In genomic region chr19:9023021-9023778, GRCm38 (mm10) we compare ENCODE assay signal across 8 mouse cellular contexts. TPM values are rescaled to one million over a fixed set of nuclear protein-coding genes. Genes with fewer than 3 reads are reported as not detected.
A peak's percentile ranks its signal among the peaks of the same experiment; 100 is the strongest.
DNase-seq lines count a peak whose midpoint lies in the region; ATAC-seq and TF ChIP-seq lines count a peak whose summit lies in the region.

No protein-coding gene starts in this region.

- H3K4me3 ChIP-seq in hindbrain, embryonic 15.5 days, result no peak overlapping the region
- H3K4me3 ChIP-seq in hindbrain, embryonic 13.5 days, result no peak overlapping the region
- H3K4me3 ChIP-seq in MEL (ENCODE audit: control insufficient read depth in 1 of 2, insufficient read depth in 1 of 2, low read depth in 2 of 2, low read length in 2 of 2), result no peak overlapping the region
- H3K4me3 ChIP-seq in embryonic fibroblast, embryonic 13.5 days (ENCODE audit: insufficient read depth, low read length), result no peak overlapping the region
- H3K4me3 ChIP-seq in limb, embryonic 14.5 days (replicated peaks; ENCODE audit: low read length), result no peak overlapping the region

- no peak for TF ChIP-seq CTCF in MEL (IDR thresholded peaks at IDR 0.05 in 2 of 3, conservative IDR thresholded peaks at IDR 0.05 in 1 of 3; ENCODE audit: control insufficient read depth in 1 of 3, insufficient read depth in 1 of 3, low read depth in 2 of 3, low read length in 3 of 3, poor library complexity in 1 of 3, severe bottlenecking in 1 of 3)
- no peak for TF ChIP-seq CTCF in embryonic fibroblast, embryonic 13.5 days (IDR thresholded peaks at IDR 0.05; ENCODE audit: borderline replicate concordance, insufficient read depth, low read length)

- peaks cover 18% of the 10 kb centered on the region for H3K4me1 ChIP-seq in hindbrain, embryonic 15.5 days (replicated peaks)
- H3K4me1 ChIP-seq in hindbrain, embryonic 13.5 days (replicated peaks), result peaks cover 14% of the 10 kb centered on the region
- peaks cover 0 to 12% of the 10 kb centered on the region in 2 experiments; a peak in 3 of 4 replicates for H3K4me1 ChIP-seq in MEL (ENCODE audit: control insufficient read depth in 1 of 2, insufficient read depth in 2 of 2, low read length in 2 of 2)
- H3K4me1 ChIP-seq in embryonic fibroblast, embryonic 13.5 days (ENCODE audit: control insufficient read depth, insufficient read depth, low read length), result peaks cover 9% of the 10 kb centered on the region; the same call in 1 of the 2 replicates
- no peaks in the 10 kb centered on the region for H3K4me1 ChIP-seq in limb, embryonic 14.5 days (ENCODE audit: control insufficient read depth, insufficient read depth, low read length)

- H3K9me3 ChIP-seq in hindbrain, embryonic 15.5 days, result no peaks in the 10 kb centered on the region
- H3K9me3 ChIP-seq in hindbrain, embryonic 13.5 days, result no peaks in the 10 kb centered on the region
- no peaks in the 10 kb centered on the region for H3K9me3 ChIP-seq in MEL (replicated peaks; ENCODE audit: insufficient read depth, low read length)
- no peaks in the 10 kb centered on the region for H3K9me3 ChIP-seq in limb, embryonic 14.5 days (ENCODE audit: control insufficient read depth, low read length)

- WGBS in hindbrain, embryonic 15.5 days, result 52% methylated on average over 11 of the region's 11 CpGs
- 60% methylated on average over 11 of the region's 11 CpGs for WGBS in hindbrain, embryonic 13.5 days
- 44% methylated on average over 11 of the region's 11 CpGs for WGBS in limb, embryonic 14.5 days

- TF ChIP-seq EP300 in MEL (IDR thresholded peaks at IDR 0.05; ENCODE audit: low read depth in 1 of 2, low read length in 2 of 2), result no peak

- no peak for DNase-seq in MEL (ENCODE audit: low read depth, low spot score)
- peak; percentile 38 for DNase-seq in heart, postnatal 4 days
- DNase-seq in limb, embryonic 14.5 days (ENCODE audit: low spot score), result peak; percentile 14
- peak; percentile 69 to 71 for DNase-seq in spleen, postnatal 36 days (ENCODE audit: low spot score in 2 of 2)
- DNase-seq in cerebellum, adult 9-10 months, result no peak

- TF ChIP-seq RAD21 in MEL (IDR thresholded peaks at IDR 0.05; ENCODE audit: low read depth, low read length), result no peak

- H3K27ac ChIP-seq in hindbrain, embryonic 15.5 days (replicated peaks), result 0 out of 2 replicates have a peak overlapping the region, but pooled peaks have one; percentile 1
- H3K27ac ChIP-seq in hindbrain, embryonic 13.5 days, result no peak overlapping the region
- H3K27ac ChIP-seq in MEL (ENCODE audit: control insufficient read depth, low read depth, low read length), result no peak overlapping the region
- peak overlapping the region; percentile 79 for H3K27ac ChIP-seq in embryonic fibroblast, embryonic 13.5 days (ENCODE audit: insufficient read depth, low read length)
- peak overlapping the region; percentile 28 for H3K27ac ChIP-seq in limb, embryonic 14.5 days (replicated peaks; ENCODE audit: low read depth, low read length)

- TF ChIP-seq POLR2A in MEL (IDR thresholded peaks at IDR 0.05; ENCODE audit: control insufficient read depth in 1 of 2, insufficient read depth in 1 of 2, low read depth in 1 of 2, low read length in 2 of 2, poor library complexity in 1 of 2), result no peak
- TF ChIP-seq POLR2A in embryonic fibroblast, embryonic 13.5 days (IDR thresholded peaks at IDR 0.05; ENCODE audit: low read depth, low read length), result no peak
- TF ChIP-seq POLR2A in limb, embryonic 14.5 days (IDR thresholded peaks at IDR 0.05; ENCODE audit: borderline replicate concordance, extremely low read depth, insufficient read depth, insufficient read length), result no peak

- H3K27me3 ChIP-seq in hindbrain, embryonic 15.5 days, result no peaks in the 10 kb centered on the region
- no peaks in the 10 kb centered on the region for H3K27me3 ChIP-seq in hindbrain, embryonic 13.5 days
- no peaks in the 10 kb centered on the region for H3K27me3 ChIP-seq in MEL (ENCODE audit: control insufficient read depth in 1 of 2, insufficient read depth in 2 of 2, low read length in 2 of 2)
- H3K27me3 ChIP-seq in limb, embryonic 14.5 days (ENCODE audit: control insufficient read depth, insufficient read depth, low read length), result no peaks in the 10 kb centered on the region

- H3K36me3 ChIP-seq in hindbrain, embryonic 15.5 days, result no peaks in the 10 kb centered on the region
- H3K36me3 ChIP-seq in hindbrain, embryonic 13.5 days, result no peaks in the 10 kb centered on the region
- peaks cover 0 to 4% of the 10 kb centered on the region in 2 experiments; a peak in 2 of 4 replicates for H3K36me3 ChIP-seq in MEL (ENCODE audit: control insufficient read depth in 1 of 2, insufficient read depth in 2 of 2, low read length in 2 of 2)
- H3K36me3 ChIP-seq in limb, embryonic 14.5 days (ENCODE audit: control insufficient read depth, insufficient read depth, low read length), result peaks cover 18% of the 10 kb centered on the region

- no peaks in the 10 kb centered on the region for H3K79me2 ChIP-seq in MEL (ENCODE audit: control insufficient read depth, insufficient read depth, low read length, poor library complexity)

- no peak for ATAC-seq in hindbrain, embryonic 15.5 days (ENCODE audit: low FRiP score, low read depth)
- ATAC-seq in hindbrain, embryonic 13.5 days (ENCODE audit: low FRiP score), result no peak
- peak; percentile 24; the same call in 1 of the 2 replicates for ATAC-seq in limb, embryonic 14.5 days (ENCODE audit: low FRiP score, low read depth)

- H3K9ac ChIP-seq in hindbrain, embryonic 15.5 days, result no peak overlapping the region
- H3K9ac ChIP-seq in hindbrain, embryonic 13.5 days, result no peak overlapping the region
- no peak overlapping the region for H3K9ac ChIP-seq in MEL (ENCODE audit: control insufficient read depth, low read depth, low read length, poor library complexity, severe bottlenecking)
- H3K9ac ChIP-seq in limb, embryonic 14.5 days (ENCODE audit: low read depth, low read length, severe bottlenecking), result no peak overlapping the region

- no peak overlapping the region for H3K4me2 ChIP-seq in hindbrain, embryonic 15.5 days
- no peak overlapping the region for H3K4me2 ChIP-seq in hindbrain, embryonic 13.5 days
- no peak overlapping the region for H3K4me2 ChIP-seq in limb, embryonic 14.5 days (replicated peaks; ENCODE audit: low read depth, low read length, severe bottlenecking)

TF ChIP-seq in MEL, 35 proteins besides CTCF, POLR2A, EP300 and RAD21:
- TF ChIP-seq RCOR1 (IDR thresholded peaks at IDR 0.05; ENCODE audit: low read depth, low read length), result no peak
- peak; percentile 13; the same call in 1 of the 2 replicates for TF ChIP-seq ZNF384 (IDR thresholded peaks at IDR 0.05; ENCODE audit: low read depth, low read length)

RNA-seq across cellular contexts. Expression of gene Ahnak, which starts 34.1 kb away (rescaled TPM):
- polyA plus RNA-seq in hindbrain, embryonic 15.5 days (2015; fragmentation: Nextera tagmentation; extraction: Ambion mirVana), result 4.6 TPM in 2 replicates
- 5.7 and 6.4 TPM in 2 replicates for polyA plus RNA-seq in hindbrain, embryonic 13.5 days (2015; fragmentation: Nextera tagmentation; extraction: Ambion mirVana)
- 1.2 and 1.3 TPM in 2 replicates for total RNA-seq in MEL (2012; rRNA removed)
- polyA plus RNA-seq in MEL (2012; ENCODE audit: insufficient read depth in 1 of 2, insufficient read length in 2 of 2, low read depth in 1 of 2, low replicate concordance in 2 of 2, missing spikeins in 1 of 2), result 1 to 10 TPM in 1 of 2 experiments, not detected in 1; 2.2 TPM
- polyA plus RNA-seq in embryonic fibroblast, embryonic 13.5 days (2011; ENCODE audit: insufficient read length, low read depth, missing spikeins), result 559 and 687 TPM in 2 replicates
- total RNA-seq in heart, postnatal 4 days (2021), result 100 to 1,000 TPM; 303 to 328 TPM
- polyA plus RNA-seq in limb, embryonic 14.5 days (2012; rRNA removed), result 21.6 and 31.4 TPM in 2 replicates
- polyA plus RNA-seq in limb, embryonic 14.5 days (2014; fragmentation: Nextera tagmentation; extraction: Ambion mirVana), result 61.5 and 61.6 TPM in 2 replicates

RNA-seq across cellular contexts. Expression of gene Eef1g, which starts 56.4 kb away (rescaled TPM):
- 289 TPM in 2 replicates for polyA plus RNA-seq in hindbrain, embryonic 15.5 days (2015; fragmentation: Nextera tagmentation; extraction: Ambion mirVana)
- polyA plus RNA-seq in hindbrain, embryonic 13.5 days (2015; fragmentation: Nextera tagmentation; extraction: Ambion mirVana), result 344 and 348 TPM in 2 replicates
- total RNA-seq in MEL (2012; rRNA removed), result 1,362 and 1,397 TPM in 2 replicates
- 1,000 to 10,000 TPM; 1,691 to 1,817 TPM for polyA plus RNA-seq in MEL (2012; ENCODE audit: insufficient read depth in 1 of 2, insufficient read length in 2 of 2, low read depth in 1 of 2, low replicate concordance in 2 of 2, missing spikeins in 1 of 2)
- 882 and 905 TPM in 2 replicates for polyA plus RNA-seq in embryonic fibroblast, embryonic 13.5 days (2011; ENCODE audit: insufficient read length, low read depth, missing spikeins)
- total RNA-seq in heart, postnatal 4 days (2021), result 100 to 1,000 TPM; 357 to 371 TPM
- polyA plus RNA-seq in limb, embryonic 14.5 days (2012; rRNA removed), result 530 and 577 TPM in 2 replicates
- 499 and 500 TPM in 2 replicates for polyA plus RNA-seq in limb, embryonic 14.5 days (2014; fragmentation: Nextera tagmentation; extraction: Ambion mirVana)

Comparison
In these comparisons a context has a peak if more than half of its experiments do, and no peak if none do; other contexts are left out.
1. H3K27ac ChIP-seq: peak in hindbrain, embryonic 15.5 days (single experiment), embryonic fibroblast, embryonic 13.5 days (single experiment) and limb, embryonic 14.5 days (single experiment); none in hindbrain, embryonic 13.5 days (single experiment) and MEL (single experiment).
2. DNase-seq: peak in heart, postnatal 4 days (single experiment), limb, embryonic 14.5 days (single experiment) and spleen, postnatal 36 days (2 of 2); none in MEL (single experiment) and cerebellum, adult 9-10 months (single experiment).